Mouse (Mus musculus) lung, postnatal 0 days (tissue): ENCODE measurements around the gene Coq2. TPM values are rescaled to one million over a fixed set of nuclear protein-coding genes. Genes with fewer than 3 reads are reported as not detected.

ENCODE experiments used
- ATAC-seq: fragments of 200-750 bp; cut with Nextera tagmentation; 2 replicates; pipeline ENCODE4 v1.8.0; 2017; ENCODE audit warnings: moderate library complexity
- DNase-seq: peaks from one replicate; pipeline ENCODE4 v3.0.0-alpha.2; 2016; ENCODE audit warnings: low spot score
- H3K27ac ChIP-seq: fragments of 300-500 bp; sonication (generic); 2 replicates; pipeline ENCODE4 v1.5.1; 2014; ENCODE audit warnings: antibody characterized with exemption, mild to moderate bottlenecking, low read length, mixed read lengths
- H3K27me3 ChIP-seq: fragments of 300-500 bp; sonication (generic); replicated peaks from 2 replicates; pipeline ENCODE4 v1.6.1; 2014; ENCODE audit warnings: low read length, mixed read lengths; ENCODE audit not compliant: insufficient read depth
- H3K36me3 ChIP-seq: fragments of 300-500 bp; sonication (generic); 2 replicates; pipeline ENCODE4 v1.6.1; 2014; ENCODE audit warnings: low read length, mixed read lengths; ENCODE audit not compliant: insufficient read depth
- H3K4me1 ChIP-seq: fragments of 300-500 bp; sonication (generic); 2 replicates; pipeline ENCODE4 v1.6.1; 2014; ENCODE audit warnings: antibody characterized with exemption, low read depth, low read length, mixed read lengths; ENCODE audit not compliant: insufficient read depth
- H3K4me2 ChIP-seq: fragments of 300-500 bp; sonication (generic); replicated peaks from 2 replicates; pipeline ENCODE4 v1.6.1; 2014; ENCODE audit warnings: low read depth, mild to moderate bottlenecking, low read length, moderate library complexity, mixed read lengths
- H3K4me3 ChIP-seq: fragments of 300-500 bp; sonication (generic); 2 replicates; pipeline ENCODE4 v1.5.1; 2014; ENCODE audit warnings: low read depth, low read length
- H3K9ac ChIP-seq: fragments of 300-500 bp; sonication (generic); replicated peaks from 2 replicates; pipeline ENCODE4 v1.6.1; 2014; ENCODE audit warnings: low read depth, mild to moderate bottlenecking
- H3K9me3 ChIP-seq: fragments of 300-500 bp; sonication (generic); 2 replicates; pipeline ENCODE4 v1.6.1; 2016; ENCODE audit warnings: low read length, mixed read lengths
- CTCF ChIP-seq: IDR thresholded peaks from 2 replicates; pipeline ENCODE4 v1.5.1; 2016; ENCODE audit warnings: antibody characterized with exemption, mild to moderate bottlenecking
- EP300 ChIP-seq: IDR thresholded peaks from 2 replicates; pipeline ENCODE4 v1.6.1; 2016; ENCODE audit warnings: antibody characterized with exemption, mild to moderate bottlenecking, control low read depth
- WGBS: fragments of 180-500 bp; shearing (Covaris S2); extraction: QIAGEN DNeasy Blood & Tissue Kit; methylation state at CpG from one replicate; pipeline ENCODE4 v1.1.7; 2014; 5-methylcytosine and 5-hydroxymethylcytosine counted together
- polyA plus RNA-seq: library from polyadenylated mRNA; unstranded; fragments of >200 nt; fragmentation: Nextera tagmentation; extraction: Ambion mirVana; gene quantifications from 2 replicates; pipeline ENCODE4 v1.2.1, GENCODE M21; 2015

The Coq2 gene
- polyA plus RNA-seq, 1 experiment from 2014 or later = 34.3 TPM

- Histone ChIP-seq H3K4me3 (no peak overlapping the region), H3K9ac (no peak overlapping the region), H3K27ac (no peak overlapping the region), H3K27me3 (no peaks in the 10 kb centered on the region), H3K4me1 (no peaks in the 10 kb centered on the region), H3K36me3 (no peaks in the 10 kb centered on the region), H3K9me3 (no peaks in the 10 kb centered on the region), H3K4me2 (no peak overlapping the region)
- 75% methylated on average over 6 of the region's 6 CpGs for WGBS
- DNase-seq (no peak), ATAC-seq (no peak)
- TF ChIP-seq EP300 (no peak), CTCF (no peak)
Observed at GRCm38 (mm10) chr5:100680542-100680933, 5.6 kb upstream of the Coq2 start.

DNA sequence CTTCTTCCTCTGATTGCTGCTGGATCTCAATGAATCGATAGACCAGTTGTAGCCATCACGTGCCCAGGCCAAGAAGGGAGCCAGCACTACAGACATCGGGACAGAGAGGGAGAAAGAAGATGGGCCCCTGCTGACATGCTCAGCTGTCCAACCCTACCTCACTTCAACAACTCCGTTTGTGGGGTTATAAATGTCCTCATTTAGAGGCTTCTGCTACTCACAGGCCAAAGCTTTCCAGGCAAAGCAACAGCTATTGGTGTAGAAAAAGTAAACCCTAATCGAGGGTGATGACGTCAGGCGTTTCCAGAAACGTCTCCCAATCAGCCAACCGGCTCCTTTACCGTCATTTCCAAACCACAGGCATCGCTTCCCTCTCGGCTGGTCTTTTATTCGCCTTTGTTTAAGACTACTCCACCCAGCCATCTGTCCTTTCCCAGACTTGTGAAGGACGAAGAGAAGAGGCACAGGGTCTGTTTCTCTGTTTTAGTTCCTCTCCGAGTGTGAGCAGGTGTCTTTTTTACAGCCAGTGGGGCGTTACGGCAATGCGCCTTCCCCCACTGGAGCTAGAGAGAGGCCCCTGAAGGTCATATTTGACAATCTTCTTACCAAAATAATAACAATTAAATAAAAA, 5.1 kb upstream of the Coq2 start:
- no peak for ATAC-seq
- no peak for DNase-seq
- 74% methylated on average over 18 of the region's 18 CpGs for WGBS

GRCm38 (mm10) chr5:100673745-100674486, 1.0 kb downstream of the Coq2 start:
- WGBS = under 1% methylated on average over 68 of the region's 71 CpGs

More for the DNA sequence above, 5.1 kb upstream of the Coq2 start:
- no peak overlapping the region for H3K4me2 ChIP-seq
- TF ChIP-seq CTCF (no peak), EP300 (no peak)
- no peaks in the 10 kb centered on the region for H3K36me3 ChIP-seq
- H3K4me1 ChIP-seq = no peaks in the 10 kb centered on the region
- no peak overlapping the region for H3K27ac ChIP-seq
- no peaks in the 10 kb centered on the region for H3K9me3 ChIP-seq
- H3K4me3 ChIP-seq = no peak overlapping the region
- H3K27me3 ChIP-seq = no peaks in the 10 kb centered on the region
- H3K9ac ChIP-seq = no peak overlapping the region

DNA sequence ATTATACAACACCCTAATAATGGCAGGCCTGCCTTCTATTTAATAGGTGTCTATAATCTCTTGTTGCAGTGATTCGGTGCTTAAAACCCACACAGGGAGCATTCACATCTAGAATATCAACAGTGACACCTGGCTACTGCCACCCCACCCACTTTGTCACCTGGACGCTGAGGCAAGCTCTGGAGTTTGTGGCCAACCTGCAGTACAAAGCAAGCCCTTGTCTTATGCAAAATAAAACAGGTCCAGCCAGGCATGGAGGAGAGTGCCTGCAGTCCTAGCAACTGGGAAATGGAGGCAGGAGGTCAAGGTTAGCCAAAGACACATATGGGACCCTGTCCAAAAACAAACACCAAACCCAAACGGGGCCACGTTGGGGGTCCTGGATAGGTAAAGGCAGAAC, 2.5 kb downstream of the Coq2 start:
- ATAC-seq (no peak), DNase-seq (no peak)
- Histone ChIP-seq H3K27ac (no peak overlapping the region), H3K27me3 (no peaks in the 10 kb centered on the region), H3K36me3 (no peaks in the 10 kb centered on the region), H3K4me2 (no peak overlapping the region), H3K4me1 (0 out of 2 replicates have a peak, but pooled peaks cover 5% of the 10 kb centered on the region), H3K4me3 (no peak overlapping the region), H3K9me3 (no peaks in the 10 kb centered on the region), H3K9ac (no peak overlapping the region)
- TF ChIP-seq EP300 (no peak), CTCF (no peak)
- 74% methylated on average over 4 of the region's 4 CpGs for WGBS

More at GRCm38 (mm10) chr5:100673745-100674486, 1.0 kb downstream of the Coq2 start:
- Histone ChIP-seq H3K27ac (peak overlapping the region; percentile 68; the same call in 1 of the 2 replicates), H3K27me3 (no peaks in the 10 kb centered on the region), H3K4me2 (peak overlapping the region; percentile 72), H3K4me3 (peak overlapping the region; percentile 78), H3K9ac (peak overlapping the region; percentile 70), H3K4me1 (0 out of 2 replicates have a peak, but pooled peaks cover 5% of the 10 kb centered on the region), H3K36me3 (no peaks in the 10 kb centered on the region), H3K9me3 (no peaks in the 10 kb centered on the region)
- DNase-seq (peak; percentile 92), ATAC-seq (peak; percentile 97)
- 0 out of 2 replicates have a peak, but pooled peaks have one; percentile 1 for TF ChIP-seq CTCF
- no peak for TF ChIP-seq EP300

- 46% methylated on average over 3 of the region's 3 CpGs for WGBS
- Histone ChIP-seq H3K9me3 (no peaks in the 10 kb centered on the region), H3K4me1 (0 out of 2 replicates have a peak, but pooled peaks cover 5% of the 10 kb centered on the region), H3K27me3 (no peaks in the 10 kb centered on the region), H3K36me3 (no peaks in the 10 kb centered on the region), H3K4me2 (no peak overlapping the region), H3K27ac (no peak overlapping the region), H3K4me3 (no peak overlapping the region), H3K9ac (no peak overlapping the region)
- peak; percentile 40 for DNase-seq
- peak; percentile 13; the same call in 1 of the 2 replicates for ATAC-seq
- TF ChIP-seq EP300 (no peak), CTCF (no peak)
Observed at GRCm38 (mm10) chr5:100671897-100672296, 3.0 kb downstream of the Coq2 start.

DNA sequence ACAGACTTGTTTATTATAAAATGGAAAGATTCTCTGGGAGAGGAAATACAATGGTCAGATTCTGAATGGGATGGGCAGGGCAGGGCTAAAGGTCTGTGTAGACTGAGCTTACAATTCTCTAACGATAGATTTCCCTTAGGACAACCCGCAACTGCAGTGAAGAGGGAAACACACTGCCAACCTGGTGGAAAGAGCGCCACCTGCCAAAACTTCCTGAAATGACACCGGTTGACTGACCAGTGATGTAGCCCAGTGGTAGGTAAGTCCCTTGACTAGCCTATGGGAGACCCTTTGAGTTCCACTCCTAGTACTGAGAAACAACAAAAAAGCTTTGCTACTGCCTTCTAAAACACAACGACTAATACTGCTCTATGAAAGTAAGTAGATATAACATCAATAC, 3.5 kb downstream of the Coq2 start:
- no peaks in the 10 kb centered on the region for H3K27me3 ChIP-seq
- peak; percentile 71 for DNase-seq
- H3K36me3 ChIP-seq = no peaks in the 10 kb centered on the region
- no peaks in the 10 kb centered on the region for H3K9me3 ChIP-seq
- TF ChIP-seq EP300 = no peak
- peak; percentile 78 for TF ChIP-seq CTCF
- H3K9ac ChIP-seq = no peak overlapping the region
- H3K4me1 ChIP-seq = 0 out of 2 replicates have a peak, but pooled peaks cover 5% of the 10 kb centered on the region
- no peak for ATAC-seq
- H3K4me3 ChIP-seq = no peak overlapping the region
- no peak overlapping the region for H3K27ac ChIP-seq
- no peak overlapping the region for H3K4me2 ChIP-seq
- WGBS = 25% methylated on average over 5 of the region's 5 CpGs
